Mouse (Mus musculus): ENCODE data around the gene Dlg2. TPM values are rescaled to one million over a fixed set of nuclear protein-coding genes. Genes with fewer than 3 reads are reported as not detected.

Gene Dlg2
- polyA plus RNA-seq (2012; ENCODE audit: low replicate concordance), result 0.11 and 0.22 TPM in 2 replicates

GRCm38 (mm10) chr7:90476313-90477245, at the start of gene Dlg2:
Gene Dlg2 (plus strand): TSS chr7:90476672.

DNA sequence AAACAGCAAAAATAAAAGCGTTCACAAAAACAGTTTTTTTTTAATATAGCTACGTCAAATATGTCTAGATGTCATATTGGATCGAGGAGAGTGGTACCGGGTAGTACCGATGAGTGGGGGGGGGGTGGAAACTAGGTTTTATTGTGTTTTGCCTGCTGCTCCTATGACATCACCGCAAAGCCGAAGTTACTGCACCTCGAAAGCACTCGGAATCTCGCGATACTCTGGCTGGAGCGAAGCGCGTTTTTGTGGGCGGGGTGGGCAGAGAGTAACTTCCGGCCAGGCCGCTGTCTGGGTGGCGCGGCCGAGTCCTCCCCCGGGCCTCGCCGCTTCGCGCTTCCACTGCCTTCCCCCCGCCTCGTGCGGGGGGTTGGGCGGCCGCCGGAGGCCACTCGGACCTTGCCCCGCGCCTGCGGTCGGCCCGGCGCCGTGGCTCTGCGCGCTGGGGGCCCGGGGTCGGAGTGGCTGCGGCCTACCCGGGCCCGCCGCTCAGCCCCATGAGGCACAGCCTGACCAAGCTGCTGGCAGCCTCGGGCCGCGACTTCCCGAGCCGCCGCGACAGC, 33.9 kb upstream of the Dlg2 start, which contains the start of gene Crebzf:
TSS of gene Crebzf (plus strand) at position 212 of the 563 bp plus-strand sequence.

DNA sequence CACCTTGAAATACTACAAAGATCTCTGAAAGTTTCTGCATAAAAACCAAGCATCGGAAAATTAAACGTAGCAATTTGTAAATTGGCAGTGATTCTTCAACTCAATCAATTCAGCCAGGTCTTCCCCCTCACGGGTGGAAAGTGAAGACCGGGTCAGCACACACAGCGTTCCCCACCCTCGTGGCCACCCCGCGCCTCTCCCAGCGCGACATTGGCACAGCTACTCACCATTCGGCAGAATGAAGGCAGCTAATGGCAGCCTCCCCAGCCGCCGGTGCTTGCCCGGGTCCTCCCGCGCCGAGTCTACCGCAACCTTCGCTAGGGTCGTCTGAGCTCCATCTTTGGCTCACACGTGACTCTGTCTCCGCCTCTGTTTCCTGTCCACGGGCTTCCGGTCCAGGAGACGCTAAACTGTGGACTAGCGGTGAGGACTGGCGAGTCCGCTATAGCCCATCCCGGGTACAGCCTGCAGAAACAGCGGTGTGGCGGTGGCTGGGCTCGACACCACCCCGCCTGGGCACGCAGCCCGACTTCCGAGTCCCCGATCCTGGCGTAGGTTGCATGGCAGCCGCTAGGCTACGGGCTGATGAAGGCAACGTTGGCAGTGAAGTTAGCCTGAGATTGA, 19.5 kb upstream of the Dlg2 start, which contains the start of gene Tmem126a:
TSS of gene Tmem126a (minus strand) at position 385 of the 624 bp plus-strand sequence.

DNA sequence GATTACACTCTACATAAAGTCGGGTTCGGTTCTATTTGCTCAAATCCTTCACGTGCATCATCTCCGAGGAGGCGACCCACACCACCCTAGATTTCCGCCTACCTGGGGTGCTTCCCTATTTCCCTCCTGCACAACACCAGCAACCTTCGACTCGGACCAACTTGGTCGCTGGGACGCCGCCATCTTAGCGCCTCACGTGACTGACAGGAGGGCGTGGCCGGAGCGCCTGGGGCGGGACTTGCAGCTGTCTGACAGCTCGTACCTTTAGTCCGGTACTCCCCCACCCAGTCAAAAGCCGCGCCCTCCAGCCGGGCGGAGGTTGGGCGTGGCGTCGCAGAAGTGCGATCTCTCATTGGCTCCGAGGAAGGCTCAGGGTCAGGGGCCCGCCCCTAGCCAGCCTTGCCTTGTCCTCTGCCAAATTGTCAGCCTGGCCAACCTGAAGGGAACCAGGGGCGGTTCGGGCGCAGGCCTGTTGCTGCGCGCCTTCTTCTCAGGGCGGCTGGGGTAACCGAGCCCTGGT, 619 bp upstream of the Dlg2 start, which contains the start of gene Tmem126b:
TSS of gene Tmem126b (minus strand) at position 209 of the 520 bp plus-strand sequence.

Other genes with a start within 250 kb of the Dlg2 start
- not detected in 2 replicates for gene Ccdc83, start 210.9 kb upstream of the Dlg2 start, polyA plus RNA-seq (2012; ENCODE audit: low replicate concordance)
- 1.4 and 2.5 TPM in 2 replicates for gene Sytl2, start 174.4 kb upstream of the Dlg2 start, polyA plus RNA-seq (2012; ENCODE audit: low replicate concordance)
- not detected in 2 replicates for gene Ccdc89, start 50.1 kb upstream of the Dlg2 start, polyA plus RNA-seq (2012; ENCODE audit: low replicate concordance)
- gene Crebzf, start 33.9 kb upstream of the Dlg2 start, polyA plus RNA-seq (2012; ENCODE audit: low replicate concordance), result 82.0 and 212 TPM in 2 replicates
- gene Tmem126a, start 19.4 kb upstream of the Dlg2 start, polyA plus RNA-seq (2012; ENCODE audit: low replicate concordance), result 14.2 and 32.5 TPM in 2 replicates
- gene Tmem126b, start 671 bp upstream of the Dlg2 start, polyA plus RNA-seq (2012; ENCODE audit: low replicate concordance), result 3.1 and 5.8 TPM in 2 replicates

Measured in hematopoietic multipotent progenitor cell, adult 10-12 weeks (in vitro differentiated cells).